Mouse (Mus musculus) liver, embryonic 13.5 days (tissue): Measurements from ENCODE around the gene Stmn1. TPM values are rescaled to one million over a fixed set of nuclear protein-coding genes. Genes with fewer than 3 reads are reported as not detected.

ENCODE experiments used
- ATAC-seq: fragments of 200-750 bp; cut with Nextera tagmentation; 2 replicates; pipeline ENCODE4 v1.8.0; 2017; ENCODE audit warnings: low read depth, mild to moderate bottlenecking, moderate number of reproducible peaks, moderate library complexity
- DNase-seq: peaks from one replicate; pipeline ENCODE4 v3.0.0; 2022
- H3K27ac ChIP-seq: fragments of 300-500 bp; sonication (generic); 2 replicates; pipeline ENCODE4 v1.5.1; 2015; ENCODE audit warnings: moderate library complexity, mild to moderate bottlenecking, inconsistent platforms
- H3K27me3 ChIP-seq: fragments of 300-500 bp; sonication (generic); 2 replicates; pipeline ENCODE4 v1.6.1; 2015; ENCODE audit warnings: mild to moderate bottlenecking, inconsistent platforms
- H3K36me3 ChIP-seq: fragments of 300-500 bp; sonication (generic); 2 replicates; pipeline ENCODE4 v1.6.1; 2015; ENCODE audit warnings: mild to moderate bottlenecking, inconsistent platforms
- H3K4me1 ChIP-seq: fragments of 300-500 bp; sonication (generic); replicated peaks from 2 replicates; pipeline ENCODE4 v1.6.1; 2015; ENCODE audit warnings: inconsistent platforms
- H3K4me2 ChIP-seq: fragments of 300-500 bp; sonication (generic); 2 replicates; pipeline ENCODE4 v1.6.1; 2015; ENCODE audit warnings: inconsistent platforms, mild to moderate bottlenecking, moderate library complexity
- H3K4me3 ChIP-seq: fragments of 300-500 bp; sonication (generic); replicated peaks from 2 replicates; pipeline ENCODE4 v1.5.1; 2015; ENCODE audit warnings: mild to moderate bottlenecking, inconsistent platforms
- H3K9ac ChIP-seq: fragments of 300-500 bp; sonication (generic); 2 replicates; pipeline ENCODE4 v1.6.1; 2015; ENCODE audit warnings: mild to moderate bottlenecking, inconsistent platforms
- H3K9me3 ChIP-seq: fragments of 300-500 bp; sonication (generic); replicated peaks from 2 replicates; pipeline ENCODE4 v1.6.1; 2016; ENCODE audit warnings: inconsistent platforms
- WGBS: fragments of 180-500 bp; shearing (Covaris S2); methylation state at CpG from one replicate; pipeline ENCODE4 v1.1.7; 2015; ENCODE audit not compliant: insufficient replicate concordance; 5-methylcytosine and 5-hydroxymethylcytosine counted together
- microRNA-seq: library from miRNA; unstranded; fragments of <30 nt; microRNA quantifications from one replicate; pipeline ENCODE4, GENCODE M21; 2016
- polyA plus RNA-seq: library from polyadenylated mRNA; unstranded; fragments of >200 nt; fragmentation: Nextera tagmentation; extraction: Ambion mirVana; gene quantifications from 2 replicates; pipeline ENCODE4 v1.2.1, GENCODE M21; 2015

Gene Stmn1
- polyA plus RNA-seq, 1 experiment from 2014 or later = 514 TPM

- peaks cover 69% of the 10 kb centered on the region for H3K36me3 ChIP-seq
- ATAC-seq = no peak
- H3K4me3 ChIP-seq = no peak overlapping the region
- no peak for DNase-seq
- H3K9me3 ChIP-seq = no peaks in the 10 kb centered on the region
- H3K27me3 ChIP-seq = no peaks in the 10 kb centered on the region
- H3K27ac ChIP-seq = peak overlapping the region; percentile 70
- H3K4me1 ChIP-seq = peaks cover 61% of the 10 kb centered on the region
- WGBS = 61% methylated on average over 8 of the region's 8 CpGs
- H3K4me2 ChIP-seq = peak overlapping the region; percentile 26; the same call in 1 of the 2 replicates
- H3K9ac ChIP-seq = peak overlapping the region; percentile 30
Measured at GRCm38 (mm10) chr4:134516981-134517380, 48.9 kb downstream of the Stmn1 start.

GRCm38 (mm10) chr4:134517719-134518118, 49.6 kb downstream of the Stmn1 start:
- 66% methylated on average over 10 of the region's 10 CpGs for WGBS
- Histone ChIP-seq H3K4me3 (no peak overlapping the region), H3K4me1 (peaks cover 54% of the 10 kb centered on the region), H3K27ac (peak overlapping the region; percentile 70), H3K9me3 (no peaks in the 10 kb centered on the region), H3K9ac (peak overlapping the region; percentile 30; the same call in 1 of the 2 replicates), H3K27me3 (no peaks in the 10 kb centered on the region), H3K36me3 (peaks cover 77% of the 10 kb centered on the region), H3K4me2 (peak overlapping the region; percentile 26; the same call in 1 of the 2 replicates)
- ATAC-seq = no peak
- no peak for DNase-seq

- Histone ChIP-seq H3K27me3 (no peaks in the 10 kb centered on the region), H3K9ac (no peak overlapping the region), H3K27ac (no peak overlapping the region), H3K36me3 (peaks cover 85% of the 10 kb centered on the region), H3K4me1 (peaks cover 53% of the 10 kb centered on the region), H3K4me3 (no peak overlapping the region), H3K9me3 (no peaks in the 10 kb centered on the region), H3K4me2 (no peak overlapping the region)
- WGBS = 87% methylated on average over 4 of the region's 4 CpGs
- DNase-seq (no peak), ATAC-seq (no peak)
Measured at GRCm38 (mm10) chr4:134518541-134518940, 50.4 kb downstream of the Stmn1 start.

- no peaks in the 10 kb centered on the region for H3K27me3 ChIP-seq
- DNase-seq (no peak), ATAC-seq (no peak)
- H3K9ac ChIP-seq = no peak overlapping the region
- H3K9me3 ChIP-seq = no peaks in the 10 kb centered on the region
- H3K4me1 ChIP-seq = peaks cover 47% of the 10 kb centered on the region
- no peak overlapping the region for H3K4me3 ChIP-seq
- no peak overlapping the region for H3K27ac ChIP-seq
- H3K36me3 ChIP-seq = peaks cover 86% of the 10 kb centered on the region
- no peak overlapping the region for H3K4me2 ChIP-seq
Measured at GRCm38 (mm10) chr4:134519281-134519680, 51.2 kb downstream of the Stmn1 start.

Small RNA genes lying within 50 kb of the gene (microRNA-seq; reads per million reads assigned to microRNA genes)
- 7.3 reads per million, percentile 18 among the genes with 10 or more reads in this experiment for gene Gm23634

Other genes starting within 250 kb of the Stmn1 start
- not detected in 2 replicates for gene Catsper4, start 240.9 kb upstream of the Stmn1 start, polyA plus RNA-seq
- 0.05 and 0.07 TPM in 2 replicates for gene Cnksr1, start 229.9 kb upstream of the Stmn1 start, polyA plus RNA-seq
- 0.21 and 0.52 TPM in 2 replicates for gene E130218I03Rik, start 224.7 kb upstream of the Stmn1 start, polyA plus RNA-seq
- gene Zfp593, start 222.7 kb upstream of the Stmn1 start, polyA plus RNA-seq = 10.6 and 11.3 TPM in 2 replicates
- gene Gm30191, start 221.4 kb upstream of the Stmn1 start, polyA plus RNA-seq = not detected in 2 replicates
- gene Grrp1, start 214.2 kb upstream of the Stmn1 start, polyA plus RNA-seq = 0.61 and 0.83 TPM in 2 replicates
- gene Pdik1l, start 180.4 kb upstream of the Stmn1 start, polyA plus RNA-seq = 12.3 and 15.7 TPM in 2 replicates
- gene Trim63, start 153.2 kb upstream of the Stmn1 start, polyA plus RNA-seq = 0.14 and 0.24 TPM in 2 replicates
- gene Slc30a2, start 125.1 kb upstream of the Stmn1 start, polyA plus RNA-seq = not detected in 2 replicates
- 0.15 and 0.18 TPM in 2 replicates for gene Extl1, start 84.5 kb upstream of the Stmn1 start, polyA plus RNA-seq
- 3.7 and 5.1 TPM in 2 replicates for gene Pafah2, start 72.0 kb upstream of the Stmn1 start, polyA plus RNA-seq
- gene Paqr7, start 28.4 kb downstream of the Stmn1 start, polyA plus RNA-seq = 6.5 and 7.4 TPM in 2 replicates
- gene Aunip, start 42.7 kb downstream of the Stmn1 start, polyA plus RNA-seq = 25.4 and 30.6 TPM in 2 replicates
- gene Mtfr1l, start 67.1 kb downstream of the Stmn1 start, polyA plus RNA-seq = 53.7 and 59.2 TPM in 2 replicates
- gene Selenon, start 83.8 kb downstream of the Stmn1 start, polyA plus RNA-seq = 1.8 and 2.3 TPM in 2 replicates
- 1.2 and 1.3 TPM in 2 replicates for gene Man1c1, start 236.0 kb downstream of the Stmn1 start, polyA plus RNA-seq